Mouse (Mus musculus): ENCODE data around the gene Vti1a.

- TF ChIP-seq POLR2A (IDR thresholded peaks at IDR 0.05; ENCODE audit: borderline replicate concordance, insufficient read depth, low read length), result no peak
- no peak for TF ChIP-seq CTCF (IDR thresholded peaks at IDR 0.05; ENCODE audit: borderline replicate concordance, insufficient read depth, low read depth, low read length)
Measured at GRCm38 (mm10) chr19:55456325-55457091, 140.4 kb downstream of the Vti1a start.
